Mouse (Mus musculus): ENCODE data around the gene Cdk14. TPM values are rescaled to one million over a fixed set of nuclear protein-coding genes. Genes with fewer than 3 reads are reported as not detected.
"Not testable (repeated sequence)": the region's sequence is repeated elsewhere in the genome, so short reads cannot be mapped to it uniquely, and the experiment has no call there.

Gene Cdk14
- polyA plus RNA-seq, 1 experiment = 6.9 TPM

GRCm38 (mm10) chr5:4916390-4917273 is 503.5 kb downstream of the Cdk14 start:
- no peak for DNase-seq (ENCODE audit: low spot score)

GRCm38 (mm10) chr5:4904911-4905310 is 515.2 kb downstream of the Cdk14 start:
- DNase-seq (ENCODE audit: low spot score) = not testable (repeated sequence)

GRCm38 (mm10) chr5:4898241-4898640 is 521.9 kb downstream of the Cdk14 start:
- DNase-seq (ENCODE audit: low spot score) = no peak

- DNase-seq (ENCODE audit: low spot score) = no peak
Observed at GRCm38 (mm10) chr5:4894988-4895387, 525.1 kb downstream of the Cdk14 start.

GRCm38 (mm10) chr5:4893852-4894207 is 526.3 kb downstream of the Cdk14 start:
- DNase-seq (ENCODE audit: low spot score) = no peak

- DNase-seq (ENCODE audit: low spot score) = no peak
Observed at GRCm38 (mm10) chr5:4893206-4893851, 526.8 kb downstream of the Cdk14 start.

- no peak for DNase-seq (ENCODE audit: low spot score)
Observed at GRCm38 (mm10) chr5:4892734-4893133, 527.4 kb downstream of the Cdk14 start.

- no peak for DNase-seq (ENCODE audit: low spot score)
Observed at GRCm38 (mm10) chr5:4891862-4892704, 528.0 kb downstream of the Cdk14 start.

- no peak for DNase-seq (ENCODE audit: low spot score)
Observed at GRCm38 (mm10) chr5:4887069-4887468, 533.0 kb downstream of the Cdk14 start.

GRCm38 (mm10) chr5:4882841-4883240 is 537.3 kb downstream of the Cdk14 start:
- no peak for DNase-seq (ENCODE audit: low spot score)

GRCm38 (mm10) chr5:4880331-4880730 is 539.8 kb downstream of the Cdk14 start:
- DNase-seq (ENCODE audit: low spot score) = no peak

- no peak for DNase-seq (ENCODE audit: low spot score)
Observed at GRCm38 (mm10) chr5:4878934-4879333, 541.2 kb downstream of the Cdk14 start.

GRCm38 (mm10) chr5:4877638-4878037 is 542.5 kb downstream of the Cdk14 start:
- no peak for DNase-seq (ENCODE audit: low spot score)

- no peak for DNase-seq (ENCODE audit: low spot score)
Observed at GRCm38 (mm10) chr5:4877131-4877631, 542.9 kb downstream of the Cdk14 start.

GRCm38 (mm10) chr5:4876653-4877091 is 543.4 kb downstream of the Cdk14 start:
- DNase-seq (ENCODE audit: low spot score) = no peak

- DNase-seq (ENCODE audit: low spot score) = no peak
Observed at GRCm38 (mm10) chr5:4870041-4870726, 549.9 kb downstream of the Cdk14 start.

GRCm38 (mm10) chr5:4868563-4869120 is 551.5 kb downstream of the Cdk14 start:
- no peak for DNase-seq (ENCODE audit: low spot score)

- DNase-seq (ENCODE audit: low spot score) = no peak
Observed at GRCm38 (mm10) chr5:4867849-4868562, 552.1 kb downstream of the Cdk14 start.

GRCm38 (mm10) chr5:4866945-4867344 is 553.2 kb downstream of the Cdk14 start:
- DNase-seq (ENCODE audit: low spot score) = no peak

- no peak for DNase-seq (ENCODE audit: low spot score)
Observed at GRCm38 (mm10) chr5:4866099-4866498, 554.0 kb downstream of the Cdk14 start.

Measured in urinary bladder, adult 2 months (tissue).